Mouse (Mus musculus) liver, adult 2 months (tissue): ENCODE measurements around the gene Tbc1d5.

ENCODE experiments used
- CTCF ChIP-seq: fragments of 200-500 bp; IDR thresholded peaks from 2 replicates; pipeline ENCODE4 v1.5.1; 2011; ENCODE audit warnings: low read depth, low read length, control low read depth
- POLR2A ChIP-seq: fragments of 200-500 bp; IDR thresholded peaks from 2 replicates; pipeline ENCODE4 v1.6.1; 2011; ENCODE audit warnings: low read length, control low read depth; ENCODE audit not compliant: insufficient read depth; ENCODE audit errors: extremely low read depth

- TF ChIP-seq CTCF (no peak), POLR2A (no peak)
These were observed 428.3 kb downstream of the Tbc1d5 start for GRCm38 (mm10) chr17:50750874-50751273.
